Mouse (Mus musculus) hindbrain, postnatal 0 days (tissue): ENCODE data around the gene Cfap57. TPM values are rescaled to one million over a fixed set of nuclear protein-coding genes. Genes with fewer than 3 reads are reported as not detected.

ENCODE experiments used
- ATAC-seq: fragments of 200-750 bp; cut with Nextera tagmentation; 2 replicates; pipeline ENCODE4 v1.8.0; 2017; ENCODE audit warnings: mild to moderate bottlenecking, moderate TSS enrichment, moderate library complexity
- DNase-seq: peaks from one replicate; pipeline ENCODE4 v3.0.0-alpha.2; 2015; ENCODE audit warnings: low spot score
- H3K27ac ChIP-seq: fragments of 300-500 bp; sonication (generic); 2 replicates; pipeline ENCODE4 v1.5.1; 2014; ENCODE audit warnings: mild to moderate bottlenecking
- H3K27me3 ChIP-seq: fragments of 300-500 bp; sonication (generic); 2 replicates; pipeline ENCODE4 v1.6.1; 2014; ENCODE audit warnings: low read length, mixed read lengths; ENCODE audit not compliant: insufficient read depth
- H3K36me3 ChIP-seq: fragments of 300-500 bp; sonication (generic); 2 replicates; pipeline ENCODE4 v1.6.1; 2014; ENCODE audit warnings: low read length, mixed read lengths; ENCODE audit not compliant: insufficient read depth
- H3K4me1 ChIP-seq: fragments of 300-500 bp; sonication (generic); 2 replicates; pipeline ENCODE4 v1.6.1; 2014; ENCODE audit warnings: antibody characterized with exemption, low read length, mixed read lengths; ENCODE audit not compliant: insufficient read depth
- H3K4me2 ChIP-seq: fragments of 300-500 bp; sonication (generic); 2 replicates; pipeline ENCODE4 v1.6.1; 2014; ENCODE audit warnings: low read depth, mild to moderate bottlenecking, low read length, moderate library complexity, mixed read lengths
- H3K4me3 ChIP-seq: fragments of 300-500 bp; sonication (generic); 2 replicates; pipeline ENCODE4 v1.5.1; 2014; ENCODE audit warnings: low read length
- H3K9ac ChIP-seq: fragments of 300-500 bp; sonication (generic); replicated peaks from 2 replicates; pipeline ENCODE4 v1.6.1; 2014; ENCODE audit warnings: mild to moderate bottlenecking, low read length, moderate library complexity, mixed read lengths
- H3K9me3 ChIP-seq: fragments of 300-500 bp; sonication (generic); 2 replicates; pipeline ENCODE4 v1.6.1; 2016; ENCODE audit warnings: low read length, mixed read lengths
- CTCF ChIP-seq: IDR thresholded peaks from 2 replicates; pipeline ENCODE4 v1.5.1; 2016; ENCODE audit warnings: antibody characterized with exemption, control low read depth, low read depth
- WGBS: fragments of 180-500 bp; shearing (Covaris S2); extraction: QIAGEN DNeasy Blood & Tissue Kit; methylation state at CpG from one replicate; pipeline ENCODE4 v1.1.7; 2014; 5-methylcytosine and 5-hydroxymethylcytosine counted together
- polyA plus RNA-seq: library from polyadenylated mRNA; unstranded; fragments of >200 nt; fragmentation: Nextera tagmentation; extraction: Ambion mirVana; gene quantifications from 2 replicates; pipeline ENCODE4 v1.2.1, GENCODE M21; 2015
- total RNA-seq: library from RNA; depleted of rRNA; stranded (reverse); fragments of >200 nt; gene quantifications from 2 replicates; pipeline ENCODE4 v1.2.3, GENCODE M21; 2014

The Cfap57 gene
- total and polyA plus RNA-seq, 2 experiments from 2014 or later = 0.70 to 1.3 TPM

- ATAC-seq (peak; percentile 64; the same call in 1 of the 2 replicates), DNase-seq (no peak)
- under 1% methylated on average over 23 of the region's 23 CpGs for WGBS
- Histone ChIP-seq H3K4me1 (peaks cover 8% of the 10 kb centered on the region; the same call in 1 of the 2 replicates), H3K27me3 (no peaks in the 10 kb centered on the region), H3K9ac (peak overlapping the region; percentile 53), H3K27ac (peak overlapping the region; percentile 67; the same call in 1 of the 2 replicates), H3K36me3 (peaks cover 23% of the 10 kb centered on the region), H3K9me3 (no peaks in the 10 kb centered on the region; the same call in 1 of the 2 replicates), H3K4me3 (peak overlapping the region; percentile 64), H3K4me2 (peak overlapping the region; percentile 84)
- TF ChIP-seq CTCF = no peak
These were observed 367 bp upstream of the Cfap57 start for GRCm38 (mm10) chr4:118620967-118621320.

- Histone ChIP-seq H3K27ac (no peak overlapping the region), H3K9ac (no peak overlapping the region), H3K36me3 (no peaks in the 10 kb centered on the region), H3K4me1 (no peaks in the 10 kb centered on the region), H3K27me3 (no peaks in the 10 kb centered on the region), H3K4me2 (no peak overlapping the region), H3K4me3 (no peak overlapping the region), H3K9me3 (no peaks in the 10 kb centered on the region; the same call in 1 of the 2 replicates)
- no peak for TF ChIP-seq CTCF
- 51% methylated on average over 11 of the region's 11 CpGs for WGBS
- ATAC-seq (no peak), DNase-seq (peak; percentile 22)
These were observed 5.2 kb downstream of the Cfap57 start for GRCm38 (mm10) chr4:118615412-118615811.

- peak; percentile 56 for TF ChIP-seq CTCF
- H3K27me3 ChIP-seq = no peaks in the 10 kb centered on the region
- H3K9me3 ChIP-seq = no peaks in the 10 kb centered on the region; the same call in 1 of the 2 replicates
- ATAC-seq (no peak), DNase-seq (peak; percentile 42)
- H3K4me1 ChIP-seq = no peaks in the 10 kb centered on the region
- H3K4me3 ChIP-seq = no peak overlapping the region
- H3K36me3 ChIP-seq = no peaks in the 10 kb centered on the region
- WGBS = 27% methylated on average over 11 of the region's 11 CpGs
- no peak overlapping the region for H3K9ac ChIP-seq
- no peak overlapping the region for H3K27ac ChIP-seq
- no peak overlapping the region for H3K4me2 ChIP-seq
These were observed 8.0 kb downstream of the Cfap57 start for GRCm38 (mm10) chr4:118612619-118613018.

- Histone ChIP-seq H3K9me3 (no peaks in the 10 kb centered on the region), H3K27me3 (no peaks in the 10 kb centered on the region), H3K36me3 (no peaks in the 10 kb centered on the region), H3K27ac (no peak overlapping the region), H3K4me1 (no peaks in the 10 kb centered on the region), H3K4me3 (no peak overlapping the region), H3K4me2 (no peak overlapping the region), H3K9ac (no peak overlapping the region)
- 73% methylated on average over 3 of the region's 3 CpGs for WGBS
- TF ChIP-seq CTCF = no peak
- ATAC-seq (no peak), DNase-seq (no peak)
These were observed 10.7 kb downstream of the Cfap57 start for GRCm38 (mm10) chr4:118609836-118610235.

GRCm38 (mm10) chr4:118604065-118604464, 16.5 kb downstream of the Cfap57 start:
- no peak for TF ChIP-seq CTCF
- H3K4me1 ChIP-seq = no peaks in the 10 kb centered on the region

GRCm38 (mm10) chr4:118589733-118590130, 30.8 kb downstream of the Cfap57 start:
- H3K27ac ChIP-seq = peak overlapping the region; percentile 8; the same call in 1 of the 2 replicates
- H3K4me2 ChIP-seq = no peak overlapping the region
- DNase-seq (peak; percentile 45), ATAC-seq (no peak)
- TF ChIP-seq CTCF = no peak
- H3K9me3 ChIP-seq = no peaks in the 10 kb centered on the region
- H3K27me3 ChIP-seq = no peaks in the 10 kb centered on the region
- 7% methylated on average over 7 of the region's 7 CpGs for WGBS
- no peak overlapping the region for H3K9ac ChIP-seq
- H3K4me1 ChIP-seq = no peaks in the 10 kb centered on the region
- H3K36me3 ChIP-seq = no peaks in the 10 kb centered on the region
- no peak overlapping the region for H3K4me3 ChIP-seq

More at GRCm38 (mm10) chr4:118604065-118604464, 16.5 kb downstream of the Cfap57 start:
- Histone ChIP-seq H3K36me3 (no peaks in the 10 kb centered on the region), H3K27ac (no peak overlapping the region), H3K4me2 (no peak overlapping the region), H3K9me3 (no peaks in the 10 kb centered on the region), H3K27me3 (no peaks in the 10 kb centered on the region), H3K4me3 (no peak overlapping the region), H3K9ac (no peak overlapping the region)
- ATAC-seq = no peak
- DNase-seq = no peak
- WGBS = 55% methylated on average over 4 of the region's 4 CpGs

- Histone ChIP-seq H3K27ac (peak overlapping the region; percentile 8; the same call in 1 of the 2 replicates), H3K9ac (no peak overlapping the region), H3K27me3 (no peaks in the 10 kb centered on the region), H3K4me1 (no peaks in the 10 kb centered on the region), H3K36me3 (no peaks in the 10 kb centered on the region), H3K4me2 (no peak overlapping the region), H3K4me3 (no peak overlapping the region), H3K9me3 (no peaks in the 10 kb centered on the region)
- DNase-seq (no peak), ATAC-seq (peak; percentile 63; the same call in 1 of the 2 replicates)
- no peak for TF ChIP-seq CTCF
- 61% methylated on average over 12 of the region's 12 CpGs for WGBS
These were observed 31.4 kb downstream of the Cfap57 start for GRCm38 (mm10) chr4:118589053-118589732.
